Mouse (Mus musculus) lung, adult 10 weeks (tissue): ENCODE results near the gene Gm14085. TPM values are rescaled to one million over a fixed set of nuclear protein-coding genes. Genes with fewer than 3 reads are reported as not detected.

ENCODE experiments used
- polyA plus RNA-seq: library from polyadenylated mRNA; stranded (reverse); fragments of 350-450 nt; fragmentation: Illumina TruSeq; extraction: RNeasy Lipid Tissue Mini Kit (QIAGEN cat#74804); gene quantifications from one replicate; pipeline ENCODE4 v1.2.3, GENCODE M21; 2014; ENCODE audit warnings: low read depth, low replicate concordance; ENCODE audit not compliant: insufficient read depth

Gene Gm14085
- 0.29 TPM for polyA plus RNA-seq

DNA sequence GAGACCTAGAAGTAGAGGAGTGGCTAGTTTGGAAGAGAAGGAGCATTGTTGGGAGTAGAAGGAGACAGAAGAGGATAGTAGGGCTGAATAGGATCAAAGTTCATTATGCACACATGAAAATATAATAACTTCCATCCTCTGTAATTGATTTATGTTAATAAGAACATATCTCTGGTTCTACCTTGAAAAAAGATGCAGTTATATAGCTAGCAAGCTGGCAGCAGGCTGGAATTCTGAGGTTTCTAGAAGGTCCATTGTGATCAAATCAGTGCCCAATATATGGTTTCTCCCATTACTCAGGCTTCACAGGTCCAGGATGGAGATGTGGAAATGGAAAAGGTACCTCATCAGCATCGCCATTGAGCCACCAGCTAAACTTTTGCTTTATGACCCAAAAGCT lies at the start of gene Gm14085:
Gene Gm14085, plus strand, starts transcription at position 301 of the 400 bp plus-strand sequence.

Other genes with a start within 250 kb of the Gm14085 start
- 0.13 TPM for gene Duox2, start 186.5 kb upstream of the Gm14085 start, polyA plus RNA-seq
- 0.14 TPM for gene Duoxa2, start 186.0 kb upstream of the Gm14085 start, polyA plus RNA-seq
- gene Duoxa1, start 171.2 kb upstream of the Gm14085 start, polyA plus RNA-seq = not detected
- gene Duox1, start 169.3 kb upstream of the Gm14085 start, polyA plus RNA-seq = not detected
- gene Shf, start 115.8 kb upstream of the Gm14085 start, polyA plus RNA-seq = 4.3 TPM
- gene Slc28a2, start 58.5 kb upstream of the Gm14085 start, polyA plus RNA-seq = 3.2 TPM
- gene Gatm, start 126.4 kb downstream of the Gm14085 start, polyA plus RNA-seq = 2.3 TPM
- gene AA467197, start 152.0 kb downstream of the Gm14085 start, polyA plus RNA-seq = 3.0 TPM
- gene Slc30a4, start 217.7 kb downstream of the Gm14085 start, polyA plus RNA-seq = 7.7 TPM